Mouse (Mus musculus): ENCODE results near the gene Ppdpf.

Ppdpf gene

GRCm38 (mm10) chr2:181187121-181188000 lies at the start of gene Ppdpf:
Gene Ppdpf, plus strand, starts transcription at chr2:181187247.
- DNase-seq (ENCODE audit: low spot score) = peak; percentile 92

- no peak for DNase-seq (ENCODE audit: low spot score)
Measured at GRCm38 (mm10) chr2:181139641-181140193, 47.3 kb upstream of the Ppdpf start.

- no peak for DNase-seq (ENCODE audit: low spot score)
Measured at GRCm38 (mm10) chr2:181142703-181143135, 44.3 kb upstream of the Ppdpf start.

GRCm38 (mm10) chr2:181143509-181144276 lies 43.4 kb upstream of the Ppdpf start:
- no peak for DNase-seq (ENCODE audit: low spot score)

GRCm38 (mm10) chr2:181144675-181145074 lies 42.4 kb upstream of the Ppdpf start:
- no peak for DNase-seq (ENCODE audit: low spot score)

- no peak for DNase-seq (ENCODE audit: low spot score)
Measured at GRCm38 (mm10) chr2:181146976-181147545, 40.0 kb upstream of the Ppdpf start.

- DNase-seq (ENCODE audit: low spot score) = no peak
Measured at GRCm38 (mm10) chr2:181147546-181148317, 39.3 kb upstream of the Ppdpf start.

- DNase-seq (ENCODE audit: low spot score) = no peak
Measured at GRCm38 (mm10) chr2:181148318-181148955, 38.6 kb upstream of the Ppdpf start.

GRCm38 (mm10) chr2:181150281-181150680 lies 36.8 kb upstream of the Ppdpf start:
- DNase-seq (ENCODE audit: low spot score) = no peak

GRCm38 (mm10) chr2:181152701-181153100 lies 34.3 kb upstream of the Ppdpf start:
- DNase-seq (ENCODE audit: low spot score) = no peak

- no peak for DNase-seq (ENCODE audit: low spot score)
Measured at GRCm38 (mm10) chr2:181153131-181153530, 33.9 kb upstream of the Ppdpf start.

GRCm38 (mm10) chr2:181153837-181154236 lies 33.2 kb upstream of the Ppdpf start:
- DNase-seq (ENCODE audit: low spot score) = peak; percentile 11

- no peak for DNase-seq (ENCODE audit: low spot score)
Measured at GRCm38 (mm10) chr2:181154361-181154760, 32.7 kb upstream of the Ppdpf start.

- no peak for DNase-seq (ENCODE audit: low spot score)
Measured at GRCm38 (mm10) chr2:181154831-181155415, 32.1 kb upstream of the Ppdpf start.

GRCm38 (mm10) chr2:181155801-181156200 lies 31.2 kb upstream of the Ppdpf start:
- no peak for DNase-seq (ENCODE audit: low spot score)

GRCm38 (mm10) chr2:181156248-181157121 lies 30.6 kb upstream of the Ppdpf start, which contains the start of gene Eef1a2:
Gene Eef1a2, minus strand, starts transcription at chr2:181157014.
- DNase-seq (ENCODE audit: low spot score) = no peak

- DNase-seq (ENCODE audit: low spot score) = no peak
Measured at GRCm38 (mm10) chr2:181157180-181157579, 29.9 kb upstream of the Ppdpf start.

GRCm38 (mm10) chr2:181157716-181158302 lies 29.2 kb upstream of the Ppdpf start:
- DNase-seq (ENCODE audit: low spot score) = no peak

GRCm38 (mm10) chr2:181158471-181158870 lies 28.6 kb upstream of the Ppdpf start:
- DNase-seq (ENCODE audit: low spot score) = no peak
